Mouse (Mus musculus) cortical plate, adult 2 months (tissue): ENCODE data around the gene Bicc1.

Experiments
- CTCF ChIP-seq: fragments of 200-500 bp; IDR thresholded peaks from 2 replicates; pipeline ENCODE4 v1.5.1; 2011; ENCODE audit warnings: mild to moderate bottlenecking, control low read depth, low read length; ENCODE audit not compliant: insufficient read depth; ENCODE audit errors: extremely low read depth
- POLR2A ChIP-seq: fragments of 200-500 bp; IDR thresholded peaks from 2 replicates; pipeline ENCODE4 v1.6.1; 2011; ENCODE audit warnings: mild to moderate bottlenecking, low read length, control low read depth; ENCODE audit not compliant: insufficient read depth; ENCODE audit errors: extremely low read depth

DNA sequence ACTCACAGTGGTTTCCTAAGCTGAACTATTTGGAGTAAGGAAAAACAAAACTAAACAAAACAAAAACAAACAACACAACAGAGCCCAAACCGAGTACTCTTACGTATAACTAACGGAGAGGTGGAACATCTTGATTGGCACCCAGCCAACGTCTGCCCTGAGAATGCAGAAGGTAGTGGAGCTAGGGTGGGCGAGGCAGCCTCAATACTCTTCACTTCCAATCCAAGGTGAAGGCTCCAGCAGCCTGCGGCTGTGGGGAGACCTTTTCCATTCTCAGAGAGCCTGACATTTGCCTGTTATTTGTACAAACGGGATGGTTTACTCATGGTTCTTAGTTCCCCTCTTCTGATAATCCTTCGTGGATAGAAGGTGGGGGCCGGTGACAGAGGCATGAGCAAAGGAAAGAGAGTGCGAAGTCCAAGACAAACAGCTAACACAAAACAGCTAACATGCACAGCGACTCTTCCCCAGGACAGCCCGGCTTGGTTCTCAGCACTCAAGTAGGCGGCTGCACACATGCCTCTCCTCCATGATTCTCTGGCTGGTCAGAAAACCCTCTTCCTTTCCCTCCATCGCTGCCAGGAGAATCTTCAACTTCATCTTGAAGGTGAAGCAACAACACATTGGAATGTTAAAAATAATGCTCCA is 39.3 kb downstream of the Bicc1 start:
- TF ChIP-seq POLR2A (no peak), CTCF (no peak)
